Mouse (Mus musculus) adrenal gland, postnatal 25 days (tissue): ENCODE data around the gene Gsx1. TPM values are rescaled to one million over a fixed set of nuclear protein-coding genes. Genes with fewer than 3 reads are reported as not detected.

Experiments
- DNase-seq: peaks from one replicate; pipeline ENCODE4 v3.0.0; 2021; ENCODE audit warnings: mixed read lengths
- total RNA-seq: library from RNA; stranded (reverse); gene quantifications from 2 replicates; pipeline ENCODE4 v1.2.3, GENCODE M21; 2021

The Gsx1 gene
- total RNA-seq, 1 experiment from 2014 or later: not detected

DNA sequence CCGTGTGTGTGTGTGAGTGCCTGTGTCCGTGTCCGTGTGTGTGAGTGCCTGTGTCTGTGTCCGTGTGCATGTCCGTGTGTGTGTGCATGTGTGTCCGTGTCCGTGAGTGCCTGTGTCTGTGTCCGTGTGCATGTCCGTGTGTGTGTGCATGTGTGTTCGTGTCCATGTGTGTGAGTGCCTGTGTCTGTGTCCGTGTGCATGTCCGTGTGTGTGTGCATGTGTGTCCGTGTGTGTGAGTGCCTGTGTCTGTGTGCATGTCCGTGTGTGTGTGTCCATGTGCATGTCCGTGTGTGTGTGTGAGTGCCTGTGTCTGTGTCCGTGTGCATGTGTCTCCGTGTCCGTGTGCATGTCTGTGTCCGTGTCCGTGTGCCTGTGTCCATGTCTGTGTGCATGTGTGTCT, 19.4 kb downstream of the Gsx1 start:
- DNase-seq: no peak

GRCm38 (mm10) chr5:147208471-147208870, 20.0 kb downstream of the Gsx1 start:
- no peak for DNase-seq

- peak; percentile 91 for DNase-seq
These were observed 39.0 kb downstream of the Gsx1 start for GRCm38 (mm10) chr5:147227354-147228112.

DNA sequence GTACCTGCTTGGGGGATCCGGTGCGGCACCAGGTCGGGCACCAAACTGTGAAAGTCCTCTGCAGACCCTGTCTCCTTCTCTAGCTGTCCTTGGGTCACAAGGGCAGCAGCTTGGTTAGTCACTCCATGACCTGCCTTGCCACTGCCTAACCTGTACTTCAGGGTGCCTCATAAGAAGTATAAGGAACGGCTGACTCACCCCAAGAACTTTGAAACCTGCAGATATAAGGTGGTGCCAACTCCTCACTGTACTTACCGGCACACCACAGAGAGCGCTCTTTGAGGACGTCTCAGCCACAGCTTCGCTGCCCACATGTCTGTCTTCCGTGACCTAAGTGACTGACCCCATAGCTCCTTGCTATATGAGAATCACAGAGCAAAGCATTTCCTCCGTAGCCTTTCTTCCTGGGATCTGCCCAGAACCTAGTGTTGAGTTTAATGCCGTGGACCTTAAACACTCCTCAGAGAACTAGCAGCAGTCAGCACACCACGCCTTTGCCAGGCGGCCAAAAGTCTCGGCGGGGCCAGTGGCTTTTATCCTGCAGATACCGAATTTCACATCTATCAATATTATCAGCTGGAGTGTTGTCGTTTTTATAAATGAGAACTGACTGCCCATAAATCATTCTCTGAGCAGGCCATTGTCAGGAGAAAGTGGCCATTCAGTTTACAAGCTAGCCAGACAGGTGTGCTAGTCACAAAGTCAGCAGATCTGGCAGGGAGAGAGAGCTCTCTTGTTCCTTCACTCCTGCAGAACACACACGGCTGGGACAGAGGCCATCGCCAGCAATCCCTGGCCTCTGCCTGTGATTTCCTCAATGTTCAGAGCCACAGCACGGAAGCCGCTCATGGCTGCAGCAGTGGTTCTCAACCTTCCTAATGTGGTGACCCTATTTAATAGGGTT, 47.2 kb downstream of the Gsx1 start:
- no peak for DNase-seq

Other genes starting within 250 kb of the Gsx1 start
- gene Gtf3a, start 240.0 kb upstream of the Gsx1 start, total RNA-seq: 34.9 and 36.1 TPM in 2 replicates
- 30.4 and 40.9 TPM in 2 replicates for gene Mtif3, start 224.9 kb upstream of the Gsx1 start, total RNA-seq
- gene Lnx2, start 112.1 kb upstream of the Gsx1 start, total RNA-seq: 13.9 and 14.0 TPM in 2 replicates
- gene Polr1d, start 111.6 kb upstream of the Gsx1 start, total RNA-seq: 126 and 128 TPM in 2 replicates
- not detected in 2 replicates for gene Pdx1, start 81.3 kb downstream of the Gsx1 start, total RNA-seq
- not detected in 2 replicates for gene Cdx2, start 118.6 kb downstream of the Gsx1 start, total RNA-seq
- gene Urad, start 133.7 kb downstream of the Gsx1 start, total RNA-seq: 5.3 and 6.1 TPM in 2 replicates
- 0.33 TPM in 1 of 2 replicates, not detected in the other for gene Flt3, start 211.8 kb downstream of the Gsx1 start, total RNA-seq
- 119 and 122 TPM in 2 replicates for gene Pan3, start 241.5 kb downstream of the Gsx1 start, total RNA-seq